Mouse (Mus musculus): ENCODE results near the gene Snrk. TPM values are rescaled to one million over a fixed set of nuclear protein-coding genes. Genes with fewer than 3 reads are reported as not detected.

Gene Snrk
- polyA plus RNA-seq, 1 experiment, result 49.0 TPM

GRCm38 (mm10) chr9:122180105-122180504 is 63.0 kb downstream of the Snrk start:
- WGBS, result 88% methylated on average over 3 of the region's 3 CpGs
- H3K4me3 ChIP-seq (ENCODE audit: insufficient read depth, low read depth, low read length), result no peak overlapping the region
- no peak for DNase-seq

GRCm38 (mm10) chr9:122183074-122183473 is 66.0 kb downstream of the Snrk start:
- H3K27ac ChIP-seq (ENCODE audit: insufficient read depth, low read depth, low read length), result no peak overlapping the region
- no peak for TF ChIP-seq CTCF (conservative IDR thresholded peaks at IDR 0.05; ENCODE audit: insufficient read depth, insufficient read length, low read depth, low read length)
- no peak for TF ChIP-seq POLR2A (IDR thresholded peaks at IDR 0.05; ENCODE audit: low read depth, low read length)
- H3K4me1 ChIP-seq (ENCODE audit: control insufficient read depth, insufficient read depth, low read length), result peaks cover 16% of the 10 kb centered on the region
- H3K4me3 ChIP-seq (ENCODE audit: insufficient read depth, low read depth, low read length), result no peak overlapping the region
- H3K27me3 ChIP-seq (replicated peaks; ENCODE audit: control insufficient read depth, insufficient read depth, low read length), result no peaks in the 10 kb centered on the region
- no peak for DNase-seq
- WGBS, result 76% methylated on average over 4 of the region's 4 CpGs
- no peaks in the 10 kb centered on the region for H3K36me3 ChIP-seq (ENCODE audit: control insufficient read depth, insufficient read depth, low read length)

More at GRCm38 (mm10) chr9:122180105-122180504, 63.0 kb downstream of the Snrk start:
- no peak for TF ChIP-seq CTCF (conservative IDR thresholded peaks at IDR 0.05; ENCODE audit: insufficient read depth, insufficient read length, low read depth, low read length)
- no peak for TF ChIP-seq POLR2A (IDR thresholded peaks at IDR 0.05; ENCODE audit: low read depth, low read length)
- H3K36me3 ChIP-seq (ENCODE audit: control insufficient read depth, insufficient read depth, low read length), result no peaks in the 10 kb centered on the region
- no peak overlapping the region for H3K27ac ChIP-seq (ENCODE audit: insufficient read depth, low read depth, low read length)
- no peaks in the 10 kb centered on the region for H3K27me3 ChIP-seq (replicated peaks; ENCODE audit: control insufficient read depth, insufficient read depth, low read length)
- H3K4me1 ChIP-seq (ENCODE audit: control insufficient read depth, insufficient read depth, low read length), result peaks cover 14% of the 10 kb centered on the region

- no peak for DNase-seq
- 85% methylated on average over 3 of the region's 3 CpGs for WGBS
These were observed 67.3 kb downstream of the Snrk start for GRCm38 (mm10) chr9:122184329-122184728.

DNA sequence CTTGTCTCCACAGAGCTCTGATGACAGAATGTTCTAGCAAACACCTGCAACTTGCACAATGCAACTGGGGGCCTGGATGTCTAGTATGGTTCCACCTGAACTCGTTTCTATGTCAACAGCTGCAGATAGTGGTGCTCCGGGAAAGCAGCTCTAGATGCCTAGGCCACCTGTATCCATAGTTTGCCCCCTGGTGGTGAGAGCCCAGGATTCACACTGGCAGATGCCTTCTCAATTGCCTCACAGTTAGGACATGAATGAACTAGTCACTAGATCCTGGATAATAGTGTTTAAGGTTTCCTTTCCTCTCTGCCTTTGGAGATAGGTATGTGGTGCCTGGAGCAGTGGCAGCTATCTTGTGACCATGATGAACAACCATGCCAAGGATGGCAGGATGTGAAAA is 68.0 kb downstream of the Snrk start:
- TF ChIP-seq POLR2A (IDR thresholded peaks at IDR 0.05; ENCODE audit: low read depth, low read length) (no peak), CTCF (conservative IDR thresholded peaks at IDR 0.05; ENCODE audit: insufficient read depth, insufficient read length, low read depth, low read length) (peak; percentile 94)
- H3K4me1 ChIP-seq (ENCODE audit: control insufficient read depth, insufficient read depth, low read length), result peaks cover 10% of the 10 kb centered on the region
- no peaks in the 10 kb centered on the region for H3K36me3 ChIP-seq (ENCODE audit: control insufficient read depth, insufficient read depth, low read length)
- no peaks in the 10 kb centered on the region for H3K27me3 ChIP-seq (replicated peaks; ENCODE audit: control insufficient read depth, insufficient read depth, low read length)
- H3K27ac ChIP-seq (ENCODE audit: insufficient read depth, low read depth, low read length), result no peak overlapping the region
- no peak overlapping the region for H3K4me3 ChIP-seq (ENCODE audit: insufficient read depth, low read depth, low read length)
- WGBS, result 11% methylated on average over 2 of the region's 2 CpGs
- DNase-seq, result peak; percentile 91

More at GRCm38 (mm10) chr9:122184329-122184728, 67.3 kb downstream of the Snrk start:
- H3K36me3 ChIP-seq (ENCODE audit: control insufficient read depth, insufficient read depth, low read length), result no peaks in the 10 kb centered on the region
- TF ChIP-seq CTCF (conservative IDR thresholded peaks at IDR 0.05; ENCODE audit: insufficient read depth, insufficient read length, low read depth, low read length), result no peak
- TF ChIP-seq POLR2A (IDR thresholded peaks at IDR 0.05; ENCODE audit: low read depth, low read length), result no peak
- no peak overlapping the region for H3K4me3 ChIP-seq (ENCODE audit: insufficient read depth, low read depth, low read length)
- H3K4me1 ChIP-seq (ENCODE audit: control insufficient read depth, insufficient read depth, low read length), result peaks cover 10% of the 10 kb centered on the region
- H3K27me3 ChIP-seq (replicated peaks; ENCODE audit: control insufficient read depth, insufficient read depth, low read length), result no peaks in the 10 kb centered on the region
- H3K27ac ChIP-seq (ENCODE audit: insufficient read depth, low read depth, low read length), result no peak overlapping the region

GRCm38 (mm10) chr9:122185953-122186352 is 68.9 kb downstream of the Snrk start:
- 0 out of 2 replicates have a peak overlapping the region, but pooled peaks have one; percentile 1 for H3K27ac ChIP-seq (ENCODE audit: insufficient read depth, low read depth, low read length)
- WGBS, result 75% methylated on average over 6 of the region's 6 CpGs
- no peaks in the 10 kb centered on the region for H3K36me3 ChIP-seq (ENCODE audit: control insufficient read depth, insufficient read depth, low read length)
- H3K4me3 ChIP-seq (ENCODE audit: insufficient read depth, low read depth, low read length), result no peak overlapping the region
- H3K4me1 ChIP-seq (ENCODE audit: control insufficient read depth, insufficient read depth, low read length), result peaks cover 10% of the 10 kb centered on the region
- TF ChIP-seq POLR2A (IDR thresholded peaks at IDR 0.05; ENCODE audit: low read depth, low read length), result no peak
- no peak for TF ChIP-seq CTCF (conservative IDR thresholded peaks at IDR 0.05; ENCODE audit: insufficient read depth, insufficient read length, low read depth, low read length)
- no peak for DNase-seq
- H3K27me3 ChIP-seq (replicated peaks; ENCODE audit: control insufficient read depth, insufficient read depth, low read length), result no peaks in the 10 kb centered on the region

DNA sequence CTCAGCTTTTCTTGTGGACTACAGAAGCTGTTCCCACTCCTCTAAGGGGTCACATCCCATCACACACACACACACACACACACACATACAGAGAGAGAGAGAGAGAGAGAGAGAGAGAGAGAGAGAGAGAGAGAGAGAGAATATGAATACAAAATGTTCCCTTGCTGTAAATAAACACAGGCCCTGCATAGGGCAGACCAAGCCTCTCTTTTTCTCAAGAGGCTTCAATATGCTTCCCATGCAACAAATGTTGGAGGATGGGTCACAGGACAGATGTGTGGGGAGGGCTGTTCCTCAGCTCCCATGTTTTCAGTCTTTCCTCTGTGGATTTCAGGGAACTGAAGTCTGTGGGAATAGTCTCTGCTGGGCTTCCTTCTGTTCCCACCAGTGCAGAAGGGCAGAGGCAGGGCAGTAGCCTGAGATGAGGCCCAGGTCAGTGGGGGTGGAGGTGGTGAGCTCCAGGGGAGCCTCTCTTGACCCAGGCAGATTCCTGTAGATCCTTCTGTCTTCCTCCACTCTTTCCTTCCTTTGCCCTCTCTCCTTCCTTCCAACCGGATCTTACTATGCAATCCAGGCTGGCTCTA is 69.7 kb downstream of the Snrk start:
- TF ChIP-seq POLR2A (IDR thresholded peaks at IDR 0.05; ENCODE audit: low read depth, low read length) (no peak), CTCF (conservative IDR thresholded peaks at IDR 0.05; ENCODE audit: insufficient read depth, insufficient read length, low read depth, low read length) (no peak)
- no peak for DNase-seq
- Histone ChIP-seq H3K4me1 (ENCODE audit: control insufficient read depth, insufficient read depth, low read length) (peaks cover 10% of the 10 kb centered on the region), H3K27me3 (replicated peaks; ENCODE audit: control insufficient read depth, insufficient read depth, low read length) (no peaks in the 10 kb centered on the region), H3K36me3 (ENCODE audit: control insufficient read depth, insufficient read depth, low read length) (no peaks in the 10 kb centered on the region), H3K4me3 (ENCODE audit: insufficient read depth, low read depth, low read length) (no peak overlapping the region), H3K27ac (ENCODE audit: insufficient read depth, low read depth, low read length) (peak overlapping the region; percentile 18)
- WGBS, result 60% methylated on average over 1 of the region's 1 CpGs

DNA sequence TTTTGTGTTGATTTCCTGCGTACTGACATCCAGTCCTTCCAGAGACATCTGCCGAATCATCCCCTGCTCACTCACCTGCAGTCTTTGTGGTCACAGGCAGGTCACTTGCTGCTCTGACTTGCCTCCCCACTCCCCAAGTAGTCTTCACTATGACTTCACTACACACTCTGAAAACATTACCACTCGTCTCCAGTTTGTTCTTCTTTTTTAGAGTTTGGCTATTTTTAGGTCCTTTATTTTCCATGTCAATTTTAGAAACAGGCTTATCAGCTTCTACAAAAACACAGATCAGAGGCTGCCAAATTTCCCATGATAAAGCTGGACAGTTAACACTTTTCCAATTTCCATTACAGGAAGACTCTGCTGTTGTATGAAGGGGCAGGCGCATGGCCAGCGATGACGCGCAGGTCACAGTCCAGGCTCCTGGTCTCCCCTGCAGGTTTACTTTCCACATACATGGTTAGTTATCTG is 70.4 kb downstream of the Snrk start:
- TF ChIP-seq CTCF (conservative IDR thresholded peaks at IDR 0.05; ENCODE audit: insufficient read depth, insufficient read length, low read depth, low read length), result no peak
- no peak for TF ChIP-seq POLR2A (IDR thresholded peaks at IDR 0.05; ENCODE audit: low read depth, low read length)
- no peak overlapping the region for H3K4me3 ChIP-seq (ENCODE audit: insufficient read depth, low read depth, low read length)
- peaks cover 10% of the 10 kb centered on the region for H3K4me1 ChIP-seq (ENCODE audit: control insufficient read depth, insufficient read depth, low read length)
- WGBS, result 66% methylated on average over 7 of the region's 7 CpGs
- peak overlapping the region; percentile 56 for H3K27ac ChIP-seq (ENCODE audit: insufficient read depth, low read depth, low read length)
- no peaks in the 10 kb centered on the region for H3K27me3 ChIP-seq (replicated peaks; ENCODE audit: control insufficient read depth, insufficient read depth, low read length)
- no peaks in the 10 kb centered on the region for H3K36me3 ChIP-seq (ENCODE audit: control insufficient read depth, insufficient read depth, low read length)
- no peak for DNase-seq

Data from kidney, adult 2 months (tissue).